Mouse (Mus musculus) forebrain, embryonic 11.5 days (tissue): ENCODE data around the gene Prune1. TPM values are rescaled to one million over a fixed set of nuclear protein-coding genes. Genes with fewer than 3 reads are reported as not detected.

Source experiments
- ATAC-seq: fragments of 200-750 bp; cut with Nextera tagmentation; replicated peaks from 2 replicates; pipeline ENCODE4 v1.8.0; 2017; ENCODE audit warnings: moderate TSS enrichment; ENCODE audit not compliant: low FRiP score
- DNase-seq: peaks from one replicate; pipeline ENCODE4 v3.0.0-alpha.2; 2017; ENCODE audit warnings: low spot score
- H3K27ac ChIP-seq: fragments of 300-500 bp; sonication (generic); 2 replicates; pipeline ENCODE4 v1.5.1; 2014; ENCODE audit warnings: low read depth, low read length
- H3K27me3 ChIP-seq: fragments of 300-500 bp; sonication (generic); 2 replicates; pipeline ENCODE4 v1.6.1; 2014; ENCODE audit warnings: mild to moderate bottlenecking, low read length, mixed read lengths; ENCODE audit not compliant: control insufficient read depth, insufficient read depth
- H3K36me3 ChIP-seq: fragments of 300-500 bp; sonication (generic); 2 replicates; pipeline ENCODE4 v1.6.1; 2014; ENCODE audit warnings: mild to moderate bottlenecking, low read length, moderate library complexity, mixed read lengths; ENCODE audit not compliant: control insufficient read depth, insufficient read depth
- H3K4me1 ChIP-seq: fragments of 300-500 bp; sonication (generic); replicated peaks from 2 replicates; pipeline ENCODE4 v1.6.1; 2014; ENCODE audit warnings: low read length, mixed read lengths; ENCODE audit not compliant: control insufficient read depth, insufficient read depth
- H3K4me2 ChIP-seq: fragments of 300-500 bp; sonication (generic); 2 replicates; pipeline ENCODE4 v1.6.1; 2014; ENCODE audit warnings: low read depth, mild to moderate bottlenecking, low read length, moderate library complexity, mixed read lengths; ENCODE audit not compliant: severe bottlenecking
- H3K4me3 ChIP-seq: fragments of 300-500 bp; sonication (generic); 2 replicates; pipeline ENCODE4 v1.5.1; 2014; ENCODE audit warnings: low read depth, low read length
- H3K9ac ChIP-seq: fragments of 300-500 bp; sonication (generic); 2 replicates; pipeline ENCODE4 v1.6.1; 2014; ENCODE audit warnings: low read length
- H3K9me3 ChIP-seq: fragments of 300-500 bp; sonication (generic); 2 replicates; pipeline ENCODE4 v1.6.1; 2016; ENCODE audit warnings: low read length, mixed read lengths; ENCODE audit not compliant: control insufficient read depth
- WGBS: fragments of 180-500 bp; shearing (Covaris S2); extraction: QIAGEN DNeasy Blood & Tissue Kit; methylation state at CpG from one replicate; pipeline ENCODE4 v1.1.7; 2014; 5-methylcytosine and 5-hydroxymethylcytosine counted together
- polyA plus RNA-seq: library from polyadenylated mRNA; unstranded; fragments of >200 nt; fragmentation: Nextera tagmentation; extraction: Ambion mirVana; gene quantifications from 2 replicates; pipeline ENCODE4 v1.2.1, GENCODE M21; 2014

The Prune1 gene
- polyA plus RNA-seq, 1 experiment from 2014 or later: 26.4 TPM

- ATAC-seq (no peak), DNase-seq (no peak)
- no peak overlapping the region for H3K9ac ChIP-seq
- H3K27me3 ChIP-seq: no peaks in the 10 kb centered on the region
- H3K4me2 ChIP-seq: no peak overlapping the region
- 100% methylated on average over 1 of the region's 1 CpGs for WGBS
- H3K27ac ChIP-seq: no peak overlapping the region
- no peaks in the 10 kb centered on the region for H3K9me3 ChIP-seq
- H3K4me3 ChIP-seq: no peak overlapping the region
- 0 out of 2 replicates have a peak, but pooled peaks cover 2% of the 10 kb centered on the region for H3K4me1 ChIP-seq
- H3K36me3 ChIP-seq: no peaks in the 10 kb centered on the region
These were observed 4.7 kb downstream of the Prune1 start for GRCm38 (mm10) chr3:95277149-95277551.

- H3K36me3 ChIP-seq: no peaks in the 10 kb centered on the region
- no peak overlapping the region for H3K9ac ChIP-seq
- H3K4me1 ChIP-seq: 0 out of 2 replicates have a peak, but pooled peaks cover 2% of the 10 kb centered on the region
- no peak for DNase-seq
- H3K4me2 ChIP-seq: no peak overlapping the region
- WGBS: 79% methylated on average over 5 of the region's 5 CpGs
- no peak for ATAC-seq
- no peak overlapping the region for H3K27ac ChIP-seq
- no peaks in the 10 kb centered on the region for H3K27me3 ChIP-seq
- no peak overlapping the region for H3K4me3 ChIP-seq
- H3K9me3 ChIP-seq: no peaks in the 10 kb centered on the region
These were observed 5.4 kb downstream of the Prune1 start for GRCm38 (mm10) chr3:95276428-95276934.

GRCm38 (mm10) chr3:95275161-95275560, 6.7 kb downstream of the Prune1 start:
- no peak for ATAC-seq
- Histone ChIP-seq H3K36me3 (no peaks in the 10 kb centered on the region), H3K4me3 (no peak overlapping the region), H3K4me2 (no peak overlapping the region), H3K9ac (no peak overlapping the region), H3K9me3 (no peaks in the 10 kb centered on the region), H3K27ac (no peak overlapping the region), H3K27me3 (no peaks in the 10 kb centered on the region), H3K4me1 (no peaks in the 10 kb centered on the region)
- WGBS: 83% methylated on average over 6 of the region's 6 CpGs
- DNase-seq: no peak

GRCm38 (mm10) chr3:95274453-95274852, 7.4 kb downstream of the Prune1 start:
- no peak for DNase-seq
- no peak for ATAC-seq
- H3K4me2 ChIP-seq: no peak overlapping the region
- no peak overlapping the region for H3K9ac ChIP-seq
- H3K27ac ChIP-seq: no peak overlapping the region
- WGBS: 91% methylated on average over 4 of the region's 4 CpGs
- no peak overlapping the region for H3K4me3 ChIP-seq
- H3K4me1 ChIP-seq: no peaks in the 10 kb centered on the region
- H3K36me3 ChIP-seq: no peaks in the 10 kb centered on the region
- no peaks in the 10 kb centered on the region for H3K9me3 ChIP-seq
- no peaks in the 10 kb centered on the region for H3K27me3 ChIP-seq

- ATAC-seq (no peak), DNase-seq (no peak)
- Histone ChIP-seq H3K4me2 (no peak overlapping the region), H3K27me3 (no peaks in the 10 kb centered on the region), H3K9ac (no peak overlapping the region), H3K4me3 (no peak overlapping the region), H3K36me3 (no peaks in the 10 kb centered on the region), H3K9me3 (no peaks in the 10 kb centered on the region), H3K27ac (no peak overlapping the region), H3K4me1 (no peaks in the 10 kb centered on the region)
- 93% methylated on average over 5 of the region's 5 CpGs for WGBS
These were observed 8.4 kb downstream of the Prune1 start for GRCm38 (mm10) chr3:95273471-95273870.

GRCm38 (mm10) chr3:95270766-95271364, 11.0 kb downstream of the Prune1 start:
- no peak overlapping the region for H3K9ac ChIP-seq
- H3K27ac ChIP-seq: no peak overlapping the region
- no peak overlapping the region for H3K4me3 ChIP-seq
- ATAC-seq (no peak), DNase-seq (no peak)
- H3K36me3 ChIP-seq: no peaks in the 10 kb centered on the region
- 88% methylated on average over 12 of the region's 12 CpGs for WGBS
- H3K4me1 ChIP-seq: no peaks in the 10 kb centered on the region
- no peaks in the 10 kb centered on the region for H3K27me3 ChIP-seq
- no peaks in the 10 kb centered on the region for H3K9me3 ChIP-seq
- H3K4me2 ChIP-seq: no peak overlapping the region

GRCm38 (mm10) chr3:95269789-95270188, 12.1 kb downstream of the Prune1 start:
- no peaks in the 10 kb centered on the region for H3K27me3 ChIP-seq
- no peak for ATAC-seq
- H3K4me2 ChIP-seq: no peak overlapping the region
- no peaks in the 10 kb centered on the region for H3K9me3 ChIP-seq
- H3K4me3 ChIP-seq: no peak overlapping the region
- no peaks in the 10 kb centered on the region for H3K4me1 ChIP-seq
- DNase-seq: no peak
- H3K27ac ChIP-seq: no peak overlapping the region
- H3K9ac ChIP-seq: no peak overlapping the region
- no peaks in the 10 kb centered on the region for H3K36me3 ChIP-seq
- 92% methylated on average over 5 of the region's 5 CpGs for WGBS

- Histone ChIP-seq H3K4me2 (no peak overlapping the region), H3K4me1 (no peaks in the 10 kb centered on the region), H3K27ac (no peak overlapping the region), H3K9ac (no peak overlapping the region), H3K36me3 (no peaks in the 10 kb centered on the region), H3K4me3 (no peak overlapping the region), H3K27me3 (no peaks in the 10 kb centered on the region), H3K9me3 (no peaks in the 10 kb centered on the region)
- ATAC-seq (no peak), DNase-seq (no peak)
These were observed 14.0 kb downstream of the Prune1 start for GRCm38 (mm10) chr3:95267855-95268254.

GRCm38 (mm10) chr3:95266052-95266451, 15.8 kb downstream of the Prune1 start:
- Histone ChIP-seq H3K36me3 (no peaks in the 10 kb centered on the region), H3K4me2 (no peak overlapping the region), H3K9me3 (no peaks in the 10 kb centered on the region), H3K4me3 (no peak overlapping the region), H3K4me1 (no peaks in the 10 kb centered on the region), H3K9ac (no peak overlapping the region), H3K27ac (no peak overlapping the region), H3K27me3 (no peaks in the 10 kb centered on the region)
- no peak for ATAC-seq
- DNase-seq: no peak
- 94% methylated on average over 3 of the region's 3 CpGs for WGBS
